Mouse (Mus musculus) heart, postnatal 0 days (tissue): ENCODE data around the gene Zfp652. TPM values are rescaled to one million over a fixed set of nuclear protein-coding genes. Genes with fewer than 3 reads are reported as not detected.

ENCODE experiments used
- ATAC-seq: fragments of 200-750 bp; cut with Nextera tagmentation; 2 replicates; pipeline ENCODE4 v1.8.0; 2017; ENCODE audit warnings: low read depth, moderate number of reproducible peaks, moderate library complexity; ENCODE audit not compliant: insufficient read depth
- DNase-seq: peaks from one replicate; pipeline ENCODE4 v3.0.0-alpha.2; 2016; ENCODE audit warnings: low spot score
- H3K27ac ChIP-seq: fragments of 300-500 bp; sonication (generic); 2 replicates; pipeline ENCODE4 v1.5.1; 2014; ENCODE audit warnings: low read depth, mild to moderate bottlenecking
- H3K27me3 ChIP-seq: fragments of 300-500 bp; sonication (generic); 2 replicates; pipeline ENCODE4 v1.6.1; 2014; ENCODE audit warnings: low read length, mixed read lengths; ENCODE audit not compliant: control insufficient read depth, insufficient read depth
- H3K36me3 ChIP-seq: fragments of 300-500 bp; sonication (generic); replicated peaks from 2 replicates; pipeline ENCODE4 v1.6.1; 2014; ENCODE audit warnings: low read length, mixed read lengths; ENCODE audit not compliant: control insufficient read depth, insufficient read depth
- H3K4me1 ChIP-seq: fragments of 300-500 bp; sonication (generic); 2 replicates; pipeline ENCODE4 v1.6.1; 2014; ENCODE audit warnings: antibody characterized with exemption; ENCODE audit not compliant: control insufficient read depth, insufficient read depth
- H3K4me2 ChIP-seq: fragments of 300-500 bp; sonication (generic); 2 replicates; pipeline ENCODE4 v1.6.1; 2014; ENCODE audit warnings: low read depth, mild to moderate bottlenecking, low read length, moderate library complexity
- H3K4me3 ChIP-seq: fragments of 300-500 bp; sonication (generic); 2 replicates; pipeline ENCODE4 v1.5.1; 2014; ENCODE audit warnings: low read depth, low read length
- H3K9ac ChIP-seq: fragments of 300-500 bp; sonication (generic); replicated peaks from 2 replicates; pipeline ENCODE4 v1.6.1; 2014; ENCODE audit warnings: low read depth, low read length, mixed read lengths
- H3K9me3 ChIP-seq: fragments of 300-500 bp; sonication (generic); replicated peaks from 2 replicates; pipeline ENCODE4 v1.6.1; 2016; ENCODE audit warnings: low read length; ENCODE audit not compliant: control insufficient read depth
- CTCF ChIP-seq: IDR thresholded peaks from 2 replicates; pipeline ENCODE4 v1.5.1; 2016; ENCODE audit warnings: antibody characterized with exemption, control low read depth, low read depth
- EP300 ChIP-seq: IDR thresholded peaks from 2 replicates; pipeline ENCODE4 v1.6.1; 2016; ENCODE audit warnings: antibody characterized with exemption, low read depth
- WGBS: fragments of 180-500 bp; shearing (Covaris S2); extraction: QIAGEN DNeasy Blood & Tissue Kit; methylation state at CpG from one replicate; pipeline ENCODE4 v1.1.7; 2014; 5-methylcytosine and 5-hydroxymethylcytosine counted together
- polyA plus RNA-seq: library from polyadenylated mRNA; unstranded; fragments of >200 nt; fragmentation: Nextera tagmentation; extraction: Ambion mirVana; gene quantifications from 2 replicates; pipeline ENCODE4 v1.2.1, GENCODE M21; 2015
- total RNA-seq: library from RNA; depleted of rRNA; stranded (reverse); fragments of >200 nt; gene quantifications from 2 replicates; pipeline ENCODE4 v1.2.3, GENCODE M21; 2014; ENCODE audit warnings: low replicate concordance

The Zfp652 gene
- total and polyA plus RNA-seq, 2 experiments from 2014 or later: 9.9 to 13.6 TPM

- H3K4me2 ChIP-seq: no peak overlapping the region
- DNase-seq: no peak
- H3K9me3 ChIP-seq: no peaks in the 10 kb centered on the region
- H3K9ac ChIP-seq: no peak overlapping the region
- peaks cover 9% of the 10 kb centered on the region for H3K4me1 ChIP-seq
- ATAC-seq: no peak
- H3K36me3 ChIP-seq: no peaks in the 10 kb centered on the region
- H3K27ac ChIP-seq: no peak overlapping the region
- 44% methylated on average over 5 of the region's 5 CpGs for WGBS
- no peak overlapping the region for H3K4me3 ChIP-seq
- TF ChIP-seq CTCF (no peak), EP300 (no peak)
- no peaks in the 10 kb centered on the region for H3K27me3 ChIP-seq
Measured at GRCm38 (mm10) chr11:95808448-95809011, 96.1 kb downstream of the Zfp652 start.

- H3K4me1 ChIP-seq: peaks cover 9% of the 10 kb centered on the region
- H3K27ac ChIP-seq: no peak overlapping the region
- H3K4me2 ChIP-seq: no peak overlapping the region
- no peak for TF ChIP-seq EP300
- TF ChIP-seq CTCF: no peak
- ATAC-seq (no peak; the same call in 1 of the 2 replicates), DNase-seq (no peak)
- no peaks in the 10 kb centered on the region for H3K27me3 ChIP-seq
- no peaks in the 10 kb centered on the region for H3K36me3 ChIP-seq
- no peaks in the 10 kb centered on the region for H3K9me3 ChIP-seq
- WGBS: 36% methylated on average over 5 of the region's 5 CpGs
- H3K9ac ChIP-seq: no peak overlapping the region
- no peak overlapping the region for H3K4me3 ChIP-seq
Measured at GRCm38 (mm10) chr11:95809603-95810002, 97.1 kb downstream of the Zfp652 start.

DNA sequence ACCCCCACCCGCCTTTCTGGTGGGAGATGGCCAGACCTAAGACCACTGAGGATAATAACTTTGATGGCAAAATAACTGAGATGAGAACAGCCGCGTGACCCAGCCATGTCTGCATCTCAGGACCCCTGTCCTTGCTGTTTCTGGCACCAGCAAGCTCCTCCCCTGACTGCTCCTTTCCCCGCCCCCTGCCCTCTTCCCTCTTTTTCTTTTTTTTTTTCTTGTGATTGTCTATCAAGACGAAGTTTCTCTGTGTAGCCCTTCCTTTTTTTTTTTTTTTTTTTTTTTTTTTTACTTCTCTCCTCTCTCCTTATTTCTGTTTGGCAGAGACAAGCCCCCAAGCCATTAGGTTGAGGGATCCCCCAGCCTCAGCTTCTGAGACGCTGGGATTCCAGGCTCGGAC is 98.4 kb downstream of the Zfp652 start:
- no peaks in the 10 kb centered on the region for H3K27me3 ChIP-seq
- no peak for ATAC-seq
- WGBS: 64% methylated on average over 7 of the region's 7 CpGs
- no peak overlapping the region for H3K4me2 ChIP-seq
- DNase-seq: no peak
- no peak for TF ChIP-seq CTCF
- TF ChIP-seq EP300: no peak
- H3K36me3 ChIP-seq: no peaks in the 10 kb centered on the region
- no peak overlapping the region for H3K4me3 ChIP-seq
- no peaks in the 10 kb centered on the region for H3K9me3 ChIP-seq
- peaks cover 3% of the 10 kb centered on the region; the same call in 1 of the 2 replicates for H3K4me1 ChIP-seq
- no peak overlapping the region for H3K9ac ChIP-seq
- H3K27ac ChIP-seq: no peak overlapping the region

DNA sequence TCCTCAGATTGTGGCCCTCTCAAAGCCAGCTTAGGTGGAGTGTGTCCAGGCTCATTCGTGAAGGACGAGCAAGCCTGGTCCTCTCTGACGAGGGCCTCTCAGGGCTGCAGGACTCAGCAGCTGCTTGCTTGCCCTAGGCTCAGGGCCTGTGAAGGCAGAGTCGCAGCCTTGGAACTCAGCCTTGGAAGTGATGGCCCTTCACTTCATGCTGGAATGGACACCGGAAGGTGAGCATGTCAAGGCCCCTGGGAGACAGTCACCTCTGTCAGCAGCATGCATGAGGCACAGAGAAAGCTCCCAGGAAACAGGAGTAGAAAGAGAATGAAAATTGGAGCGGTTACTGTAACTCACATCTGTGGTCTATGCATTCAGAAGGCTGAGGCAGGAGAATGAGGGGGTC is 99.3 kb downstream of the Zfp652 start:
- Histone ChIP-seq H3K9ac (no peak overlapping the region), H3K4me1 (no peaks in the 10 kb centered on the region), H3K9me3 (no peaks in the 10 kb centered on the region), H3K27ac (no peak overlapping the region), H3K4me2 (no peak overlapping the region), H3K27me3 (no peaks in the 10 kb centered on the region), H3K36me3 (no peaks in the 10 kb centered on the region), H3K4me3 (no peak overlapping the region)
- 75% methylated on average over 6 of the region's 6 CpGs for WGBS
- TF ChIP-seq CTCF: no peak
- no peak for TF ChIP-seq EP300
- DNase-seq: no peak
- ATAC-seq: no peak

DNA sequence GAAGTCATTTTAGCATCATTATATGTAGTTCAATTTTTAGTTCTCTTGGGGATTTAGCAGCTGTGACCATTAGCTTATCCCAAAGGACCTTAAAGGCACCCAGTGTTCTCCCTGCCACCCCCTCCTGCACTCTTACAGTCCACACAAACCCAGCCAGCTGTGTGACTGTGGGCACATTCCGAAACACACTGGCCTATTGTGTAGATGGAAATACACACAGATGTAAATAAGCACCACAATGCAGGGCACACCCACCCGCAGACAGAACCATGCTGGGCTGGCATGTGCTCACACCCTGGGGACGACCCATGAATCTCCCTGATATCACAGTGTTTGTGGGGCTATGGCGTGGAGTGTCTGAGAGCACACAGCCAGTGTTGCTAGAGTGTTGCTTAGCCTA is 99.8 kb downstream of the Zfp652 start:
- 69% methylated on average over 4 of the region's 4 CpGs for WGBS
- DNase-seq: no peak

GRCm38 (mm10) chr11:95814101-95814500 is 101.6 kb downstream of the Zfp652 start:
- no peak for DNase-seq
- Histone ChIP-seq H3K4me2 (no peak overlapping the region), H3K27me3 (no peaks in the 10 kb centered on the region), H3K9me3 (no peaks in the 10 kb centered on the region), H3K36me3 (no peaks in the 10 kb centered on the region), H3K4me3 (no peak overlapping the region), H3K9ac (no peak overlapping the region), H3K4me1 (no peaks in the 10 kb centered on the region), H3K27ac (no peak overlapping the region)
- TF ChIP-seq EP300: no peak
- no peak for TF ChIP-seq CTCF
- 83% methylated on average over 2 of the region's 2 CpGs for WGBS
- ATAC-seq: no peak

More for the DNA sequence above, 99.8 kb downstream of the Zfp652 start:
- no peaks in the 10 kb centered on the region for H3K27me3 ChIP-seq
- no peak overlapping the region for H3K9ac ChIP-seq
- ATAC-seq: no peak
- no peak for TF ChIP-seq EP300
- TF ChIP-seq CTCF: no peak
- no peak overlapping the region for H3K27ac ChIP-seq
- H3K4me1 ChIP-seq: no peaks in the 10 kb centered on the region
- H3K36me3 ChIP-seq: no peaks in the 10 kb centered on the region
- no peak overlapping the region for H3K4me3 ChIP-seq
- no peaks in the 10 kb centered on the region for H3K9me3 ChIP-seq
- no peak overlapping the region for H3K4me2 ChIP-seq
